9 mouse cellular contexts compared by ENCODE assay signal in the genomic region with DNA sequence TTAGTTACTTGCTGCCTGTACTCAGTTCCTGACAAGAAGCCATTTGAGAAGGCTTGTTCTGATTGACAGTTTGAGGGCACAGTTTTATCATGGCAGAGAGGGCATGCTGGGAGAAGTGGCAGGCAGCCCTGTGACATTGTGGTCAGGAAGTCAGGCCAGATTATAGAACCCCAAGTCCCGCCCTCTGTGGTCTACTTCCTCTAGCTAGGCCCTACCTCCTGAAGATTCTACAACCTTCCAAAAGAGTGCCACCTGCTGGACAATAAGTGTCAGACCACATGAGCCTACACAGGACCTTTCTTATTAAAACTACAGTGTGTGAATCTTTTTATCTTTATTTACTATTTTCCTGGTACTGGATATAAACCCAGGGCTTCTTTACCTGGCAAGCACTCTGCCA. TPM values are rescaled to one million over a fixed set of nuclear protein-coding genes. Genes with fewer than 3 reads are reported as not detected.
A peak's percentile ranks its signal among the peaks of the same experiment; 100 is the strongest.
DNase-seq lines count a peak whose midpoint lies in the region.
"Had no signal": no experiment of that assay in that cellular context is flagged by ENCODE, and none has a peak within 500 bp of the region (broad histone marks: within the 10 kb centered on the region; RNA-seq: fewer than 3 reads in every experiment).

No protein-coding gene starts in this region.

- peak; percentile 29 for DNase-seq in adrenal gland, adult 8-10 months
- no peak for DNase-seq in adrenal gland, postnatal 4 days (ENCODE audit: low spot score in 2 of 2)
- DNase-seq in thymus, postnatal 0 days (ENCODE audit: low spot score): peak; percentile 72
- DNase-seq in thymus, adult 18-20 months: no peak
- DNase-seq in gastrocnemius, postnatal 25 days: peak; percentile 48
- DNase-seq in limb, embryonic 10.5 days (ENCODE audit: low spot score): peak; percentile 35
- DNase-seq in naive thymus-derived CD4-positive, alpha-beta T cell, adult 2 months (ENCODE audit: low read depth): peak; percentile 1
- DNase-seq in right cerebral cortex, postnatal 10 days (ENCODE audit: low spot score in 2 of 2): no peak

- H3K36me3 ChIP-seq in limb, embryonic 10.5 days: peaks cover 69% of the 10 kb centered on the region

- 83% methylated on average over 1 of the region's 1 CpGs for WGBS in limb, embryonic 10.5 days

- no peaks in the 10 kb centered on the region for H3K9me3 ChIP-seq in limb, embryonic 10.5 days (replicated peaks)
- H3K9me3 ChIP-seq: neural tube, embryonic 13.5 days had no signal

- H3K27me3 ChIP-seq in limb, embryonic 10.5 days (ENCODE audit: low read depth, poor library complexity, severe bottlenecking): no peaks in the 10 kb centered on the region
- H3K27me3 ChIP-seq: neural tube, embryonic 13.5 days had no signal

- H3K27ac ChIP-seq in limb, embryonic 10.5 days: no peak overlapping the region
- H3K27ac ChIP-seq: neural tube, embryonic 13.5 days had no signal

- peaks cover 50% of the 10 kb centered on the region for H3K4me1 ChIP-seq in limb, embryonic 10.5 days

- H3K4me3 ChIP-seq in limb, embryonic 10.5 days: no peak overlapping the region
- H3K4me3 ChIP-seq: neural tube, embryonic 13.5 days had no signal

RNA-seq across cellular contexts. Expression of gene Lrig3, which starts 28.9 kb away (rescaled TPM):
- total RNA-seq in adrenal gland, adult 8-10 months (2022): 1 to 10 TPM; 4.5 to 5.9 (median 4.7) TPM
- total RNA-seq in adrenal gland, postnatal 4 days (2021): 10 to 100 TPM in 1 of 2 experiments, 1 to 10 TPM in 1; 9.2 to 12.9 TPM
- polyA plus RNA-seq in thymus, postnatal 0 days (2015; fragmentation: Nextera tagmentation; extraction: Ambion mirVana): 1.7 and 1.9 TPM in 2 replicates
- 1 to 10 TPM; 3.5 to 5.5 TPM for total RNA-seq in gastrocnemius, postnatal 25 days (2021)
- polyA plus RNA-seq in limb, embryonic 10.5 days (2016; fragmentation: Nextera tagmentation; extraction: Ambion mirVana): 31.6 and 49.9 TPM in 2 replicates

Comparison
In these comparisons a context has a peak if more than half of its experiments do, and no peak if none do; other contexts are left out.
1. DNase-seq: peak in adrenal gland, adult 8-10 months (single experiment), thymus, postnatal 0 days (single experiment), gastrocnemius, postnatal 25 days (single experiment), limb, embryonic 10.5 days (single experiment) and naive thymus-derived CD4-positive, alpha-beta T cell, adult 2 months (single experiment); none in adrenal gland, postnatal 4 days (0 of 2), thymus, adult 18-20 months (0 of 2) and right cerebral cortex, postnatal 10 days (0 of 2).